Mouse (Mus musculus) layer of hippocampus, adult 9-11 months (tissue): ENCODE measurements at regions not wholly inside any gene's neighbourhood (a gene's known extent, or its start where the extent isn't known, plus 50 kb on each side); places are given as distances from the start of the nearest gene placed in this dataset.

ENCODE experiments used
- DNase-seq: peaks from one replicate; pipeline ENCODE4 v3.0.0; 2022

DNA sequence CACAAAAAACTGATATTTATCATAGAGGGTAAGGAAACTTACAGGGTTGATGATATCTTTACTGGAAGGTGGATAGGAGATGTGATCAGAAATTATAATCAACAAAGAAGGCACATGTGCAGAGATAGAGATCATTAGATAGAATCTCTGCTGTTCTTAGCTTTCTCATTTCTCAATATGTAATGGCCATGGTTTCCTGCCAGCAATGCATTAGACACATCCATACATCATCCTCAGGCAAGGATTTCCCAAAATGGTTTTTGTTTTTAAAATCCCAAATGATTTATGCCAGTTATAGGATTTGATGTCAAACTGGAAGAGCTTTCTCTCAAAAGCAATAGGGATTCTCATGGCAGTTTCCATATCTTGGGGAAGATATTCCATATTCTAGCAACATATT lies 52.0 kb upstream of the C030005K15Rik start:
- no peak for DNase-seq

DNA sequence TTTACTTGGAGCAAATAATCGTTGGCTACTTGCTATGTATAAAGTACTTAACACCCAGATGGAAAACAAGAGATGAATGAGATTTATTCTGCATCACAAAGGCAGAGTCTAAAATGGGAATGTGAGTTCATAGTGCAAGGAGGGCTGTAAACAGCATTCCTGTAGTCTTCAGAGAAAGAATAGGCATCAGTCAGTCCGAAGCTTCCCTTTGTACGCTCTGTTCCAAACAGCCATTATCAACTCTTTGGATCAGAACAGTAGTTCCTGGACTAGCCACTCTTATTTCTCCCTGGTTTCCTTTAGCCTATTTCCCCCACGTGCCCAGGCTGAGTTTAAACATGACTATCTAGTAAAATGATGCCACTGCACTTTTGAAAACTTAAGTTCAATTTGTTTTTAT lies 52.8 kb upstream of the C030005K15Rik start:
- DNase-seq: no peak

GRCm38 (mm10) chr10:97793804-97794203 lies 67.2 kb upstream of the C030005K15Rik start:
- DNase-seq: no peak

- DNase-seq: peak; percentile 23
These were observed 75.1 kb upstream of the C030005K15Rik start for GRCm38 (mm10) chr10:97801448-97802265.

DNA sequence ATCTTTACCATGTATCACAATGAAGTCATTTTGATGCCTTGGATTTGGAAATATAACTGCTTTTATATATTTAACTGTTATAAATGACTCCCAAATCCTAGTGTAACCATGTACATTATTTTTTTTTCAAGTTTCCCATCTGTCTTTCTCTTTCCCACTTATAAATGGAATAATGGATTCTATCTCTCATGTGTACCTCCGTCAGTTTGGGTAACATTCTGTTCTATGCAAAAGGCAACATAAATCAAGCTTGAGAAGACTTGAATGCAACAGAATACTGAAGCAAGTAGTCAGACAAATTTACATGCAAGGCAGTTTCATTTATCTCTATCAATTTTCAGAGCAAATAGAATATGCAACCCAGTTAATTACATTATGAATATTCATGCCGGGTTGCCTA lies 81.4 kb upstream of the C030005K15Rik start:
- no peak for DNase-seq

GRCm38 (mm10) chr10:97842574-97842973 lies 116.0 kb upstream of the C030005K15Rik start:
- peak; percentile 4 for DNase-seq

- no peak for DNase-seq
These were observed 124.9 kb upstream of the C030005K15Rik start for GRCm38 (mm10) chr10:97851487-97851886.

GRCm38 (mm10) chr10:97877088-97877487 lies 150.5 kb upstream of the C030005K15Rik start:
- no peak for DNase-seq

DNA sequence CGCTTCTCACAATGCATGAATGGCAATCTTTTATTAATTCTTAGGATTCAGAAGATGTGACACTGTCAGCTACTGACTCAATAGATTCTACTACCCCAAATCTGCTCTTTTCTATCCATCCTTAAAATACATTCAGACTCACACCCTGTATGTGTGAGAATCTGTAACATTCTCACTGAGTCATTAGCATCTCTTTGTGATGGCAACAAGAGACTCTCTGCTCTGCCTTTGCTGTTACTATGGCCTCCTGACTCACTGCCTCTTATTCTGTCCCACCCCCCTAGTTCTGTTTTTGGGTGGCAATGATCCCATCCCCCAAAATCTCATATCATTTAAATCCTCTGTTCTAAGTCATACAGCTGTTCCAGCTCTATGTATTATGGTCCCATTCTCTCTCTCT lies 159.5 kb upstream of the C030005K15Rik start:
- no peak for DNase-seq

- no peak for DNase-seq
These were observed 179.2 kb upstream of the C030005K15Rik start for GRCm38 (mm10) chr10:97905793-97906192.

- DNase-seq: no peak
These were observed 199.0 kb upstream of the C030005K15Rik start for GRCm38 (mm10) chr10:97925568-97925967.

DNA sequence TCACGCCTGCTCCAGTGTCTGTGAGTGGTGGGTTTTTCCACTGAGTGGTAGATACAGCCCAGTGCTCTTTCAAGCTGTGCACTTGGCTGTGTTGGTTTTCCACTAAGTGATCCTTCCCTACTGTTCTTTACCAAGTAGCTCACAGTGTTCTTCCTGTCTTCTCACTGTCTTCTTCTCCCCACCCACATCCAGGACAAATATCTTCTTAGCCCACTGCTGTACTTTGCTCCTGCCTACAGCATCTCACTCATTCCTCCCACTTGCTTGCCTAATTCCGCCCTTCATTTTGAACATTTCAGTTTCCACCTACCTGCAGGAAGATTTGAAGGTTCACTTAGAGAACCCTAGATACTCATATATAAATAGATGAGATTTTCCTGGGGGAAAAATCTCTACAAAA lies 213.8 kb upstream of the C030005K15Rik start:
- DNase-seq: no peak

DNA sequence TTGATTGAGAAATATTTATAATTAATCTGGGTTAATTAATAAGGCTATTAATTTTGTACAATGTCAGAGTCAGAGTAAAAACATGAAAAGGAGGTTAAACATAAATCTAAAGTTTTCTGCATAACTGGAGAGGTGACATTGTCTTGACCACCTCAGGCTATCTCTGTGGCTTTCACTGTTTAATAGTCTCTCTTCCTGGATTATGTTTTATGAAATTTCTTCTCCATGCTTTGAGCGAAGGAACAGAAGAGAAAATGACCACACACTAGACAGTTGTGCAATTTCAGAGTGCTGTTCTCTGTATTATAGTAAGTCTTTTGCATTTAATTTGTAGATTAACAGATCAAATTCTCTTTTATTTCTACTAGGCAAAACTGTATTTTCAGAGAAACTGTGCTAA lies 239.3 kb upstream of the C030005K15Rik start:
- DNase-seq: no peak

GRCm38 (mm10) chr10:97966931-97967330 lies 240.4 kb upstream of the C030005K15Rik start:
- DNase-seq: no peak

GRCm38 (mm10) chr10:98007037-98007436 lies 280.5 kb upstream of the C030005K15Rik start:
- DNase-seq: peak; percentile 6

DNA sequence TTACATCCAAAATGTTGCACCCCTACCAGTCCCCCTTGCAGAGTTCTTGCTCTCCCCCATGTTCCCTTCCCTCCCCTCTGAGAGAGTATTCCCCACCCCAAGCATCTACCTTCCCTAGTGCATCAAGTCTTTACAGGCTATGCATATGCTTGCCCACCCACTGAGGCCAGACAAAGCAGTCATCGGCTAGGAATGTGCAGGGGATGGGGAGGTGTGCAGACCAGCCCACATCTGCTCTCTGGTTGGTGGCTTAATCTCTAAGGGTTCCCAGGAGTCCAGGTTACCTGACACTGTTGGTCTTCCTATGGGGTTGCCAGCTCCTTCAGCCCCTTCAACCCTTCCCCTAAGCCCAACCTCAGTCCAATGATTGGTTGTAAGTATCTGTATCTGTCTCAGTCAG lies 281.8 kb upstream of the C030005K15Rik start:
- no peak for DNase-seq

DNA sequence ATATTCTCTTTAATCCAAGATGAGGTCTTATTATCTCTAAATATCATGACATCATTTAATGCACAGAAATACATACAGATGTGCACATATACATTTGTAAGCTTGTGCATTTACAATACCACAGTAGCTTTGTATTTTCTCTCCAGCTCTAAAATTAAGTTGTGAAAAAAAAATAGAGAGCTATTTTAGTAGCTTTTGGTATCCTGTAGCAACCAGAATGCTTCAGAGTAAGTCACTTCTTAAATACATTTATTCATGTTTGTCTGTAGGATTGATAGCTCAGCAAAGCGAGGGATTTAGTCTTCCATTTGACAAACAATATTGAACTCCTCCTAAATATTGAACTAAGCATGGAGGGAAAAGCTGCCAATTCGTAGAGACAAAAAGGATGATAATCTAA lies 286.4 kb upstream of the C030005K15Rik start:
- DNase-seq: no peak

GRCm38 (mm10) chr10:98014985-98015902 lies 288.7 kb upstream of the C030005K15Rik start:
- DNase-seq: no peak

- DNase-seq: no peak
These were observed 290.2 kb upstream of the C030005K15Rik start for GRCm38 (mm10) chr10:98016596-98017304.

GRCm38 (mm10) chr10:98029124-98029523 lies 302.6 kb upstream of the C030005K15Rik start:
- DNase-seq: no peak

- no peak for DNase-seq
These were observed 303.1 kb upstream of the C030005K15Rik start for GRCm38 (mm10) chr10:98029621-98030020.

DNA sequence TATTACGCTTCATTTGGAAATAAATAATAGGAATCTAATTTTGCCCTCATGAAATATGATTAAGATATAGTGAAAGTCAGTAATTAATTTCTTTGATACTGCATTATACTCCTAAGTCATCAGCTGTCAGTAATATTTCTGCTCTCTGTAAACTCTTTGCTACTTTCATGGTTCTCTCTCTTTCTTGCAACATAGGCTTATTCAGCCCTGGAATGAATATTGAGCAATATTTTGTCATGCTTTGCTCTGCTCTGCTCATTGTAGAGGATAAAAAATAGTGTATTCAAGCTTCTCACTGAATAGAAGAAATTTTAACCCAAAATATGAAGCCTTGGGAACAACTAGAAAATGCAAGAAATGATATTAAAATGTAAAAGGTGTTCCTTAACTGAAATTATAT lies 306.1 kb upstream of the C030005K15Rik start:
- DNase-seq: no peak

GRCm38 (mm10) chr10:98041766-98042165 lies 315.2 kb upstream of the C030005K15Rik start:
- no peak for DNase-seq
